Mouse (Mus musculus) forebrain, postnatal 0 days (tissue): Measurements from ENCODE around the gene Krtap5-2. TPM values are rescaled to one million over a fixed set of nuclear protein-coding genes. Genes with fewer than 3 reads are reported as not detected.
"Not testable (repeated sequence)": the region's sequence is repeated elsewhere in the genome, so short reads cannot be mapped to it uniquely, and the experiment has no call there.

Experiments used
- ATAC-seq: fragments of 200-750 bp; cut with Nextera tagmentation; 2 replicates; pipeline ENCODE4 v1.8.0; 2017; ENCODE audit warnings: mild to moderate bottlenecking, moderate library complexity
- DNase-seq: peaks from one replicate; pipeline ENCODE4 v3.0.0-alpha.2; 2015
- H3K27ac ChIP-seq: fragments of 300-500 bp; sonication (generic); 2 replicates; pipeline ENCODE4 v1.5.1; 2014; ENCODE audit warnings: low read depth, mild to moderate bottlenecking, antibody characterized with exemption, low read length, moderate library complexity, mixed read lengths
- H3K27me3 ChIP-seq: fragments of 300-500 bp; sonication (generic); 2 replicates; pipeline ENCODE4 v1.6.1; 2014; ENCODE audit warnings: mild to moderate bottlenecking, low read length, mixed read lengths; ENCODE audit not compliant: insufficient read depth
- H3K36me3 ChIP-seq: fragments of 300-500 bp; sonication (generic); 2 replicates; pipeline ENCODE4 v1.6.1; 2014; ENCODE audit warnings: mild to moderate bottlenecking, moderate library complexity; ENCODE audit not compliant: insufficient read depth
- H3K4me1 ChIP-seq: fragments of 300-500 bp; sonication (generic); 2 replicates; pipeline ENCODE4 v1.6.1; 2014; ENCODE audit warnings: antibody characterized with exemption; ENCODE audit not compliant: insufficient read depth
- H3K4me2 ChIP-seq: fragments of 300-500 bp; sonication (generic); 2 replicates; pipeline ENCODE4 v1.6.1; 2014; ENCODE audit warnings: low read depth, mild to moderate bottlenecking, moderate library complexity
- H3K4me3 ChIP-seq: fragments of 300-500 bp; sonication (generic); 2 replicates; pipeline ENCODE4 v1.5.1; 2014; ENCODE audit warnings: low read depth, low read length, mixed read lengths
- H3K9ac ChIP-seq: fragments of 300-500 bp; sonication (generic); 2 replicates; pipeline ENCODE4 v1.6.1; 2014; ENCODE audit warnings: mild to moderate bottlenecking
- H3K9me3 ChIP-seq: fragments of 300-500 bp; sonication (generic); 2 replicates; pipeline ENCODE4 v1.6.1; 2016; ENCODE audit warnings: low read length
- CTCF ChIP-seq: sonication (generic); IDR thresholded peaks from 2 replicates; pipeline ENCODE4 v1.5.1; 2016; ENCODE audit warnings: antibody characterized with exemption, control low read depth, low read depth
- WGBS: fragments of 180-500 bp; shearing (Covaris S2); extraction: QIAGEN DNeasy Blood & Tissue Kit; methylation state at CpG from one replicate; pipeline ENCODE4 v1.1.7; 2014; 5-methylcytosine and 5-hydroxymethylcytosine counted together
- polyA plus RNA-seq: library from polyadenylated mRNA; unstranded; fragments of >200 nt; fragmentation: Nextera tagmentation; extraction: Ambion mirVana; gene quantifications from 2 replicates; pipeline ENCODE4 v1.2.1, GENCODE M21; 2015
- total RNA-seq: library from RNA; depleted of rRNA; stranded (reverse); fragments of >200 nt; gene quantifications from 2 replicates; pipeline ENCODE4 v1.2.3, GENCODE M21; 2014

Gene Krtap5-2
- total and polyA plus RNA-seq, 2 experiments from 2014 or later = not detected

DNA sequence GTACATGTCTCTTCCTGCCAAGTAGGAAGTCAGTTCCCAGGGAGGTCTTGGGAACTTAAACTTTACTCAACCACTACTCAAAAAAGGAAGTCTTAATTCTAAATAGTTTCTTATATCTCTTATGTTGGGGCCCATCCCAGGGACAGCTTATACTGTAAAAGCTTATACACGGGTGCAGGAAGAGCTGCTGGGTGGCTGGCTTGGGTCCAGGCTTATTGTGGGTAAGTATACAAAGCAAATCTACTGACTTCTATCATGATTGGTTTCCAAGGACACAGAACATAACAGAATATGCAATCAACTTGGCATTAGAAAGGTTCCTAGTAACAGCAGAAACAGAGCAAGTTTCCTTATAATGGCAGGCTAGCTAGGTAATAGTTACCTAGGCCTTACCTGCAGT is 20.5 kb downstream of the Krtap5-2 start:
- DNase-seq = no peak

DNA sequence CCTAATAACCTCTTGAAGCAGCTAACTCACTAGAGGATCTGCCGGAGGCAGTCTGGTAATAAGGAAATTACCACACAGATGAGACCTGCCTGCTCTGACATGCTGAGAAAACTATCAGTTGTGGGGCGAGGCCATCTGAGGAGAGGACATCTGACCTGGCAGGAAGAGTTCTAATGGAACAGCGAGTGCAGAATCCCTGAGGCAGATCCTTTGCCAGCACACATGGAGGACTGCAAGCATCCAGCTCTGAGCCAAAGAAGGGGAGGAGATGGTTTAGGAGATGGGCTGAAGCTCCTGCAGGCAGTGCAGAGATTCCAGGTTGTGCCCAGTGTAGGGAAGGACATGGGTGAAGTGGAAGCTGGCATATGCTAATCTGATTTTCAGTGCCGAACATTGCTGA is 23.6 kb downstream of the Krtap5-2 start:
- Histone ChIP-seq H3K27ac (no peak overlapping the region), H3K4me3 (no peak overlapping the region), H3K9me3 (no peaks in the 10 kb centered on the region), H3K9ac (no peak overlapping the region), H3K4me1 (no peaks in the 10 kb centered on the region), H3K4me2 (no peak overlapping the region), H3K27me3 (no peaks in the 10 kb centered on the region), H3K36me3 (no peaks in the 10 kb centered on the region)
- no peak for ATAC-seq
- DNase-seq = no peak
- no peak for TF ChIP-seq CTCF
- WGBS = 84% methylated on average over 4 of the region's 4 CpGs

More for the DNA sequence above, 20.5 kb downstream of the Krtap5-2 start:
- Histone ChIP-seq H3K36me3 (no peaks in the 10 kb centered on the region), H3K9ac (no peak overlapping the region), H3K4me3 (no peak overlapping the region), H3K4me2 (no peak overlapping the region), H3K9me3 (no peaks in the 10 kb centered on the region), H3K4me1 (no peaks in the 10 kb centered on the region), H3K27me3 (no peaks in the 10 kb centered on the region), H3K27ac (no peak overlapping the region)
- TF ChIP-seq CTCF = no peak
- no peak for ATAC-seq
- 38% methylated on average over 1 of the region's 1 CpGs for WGBS

DNA sequence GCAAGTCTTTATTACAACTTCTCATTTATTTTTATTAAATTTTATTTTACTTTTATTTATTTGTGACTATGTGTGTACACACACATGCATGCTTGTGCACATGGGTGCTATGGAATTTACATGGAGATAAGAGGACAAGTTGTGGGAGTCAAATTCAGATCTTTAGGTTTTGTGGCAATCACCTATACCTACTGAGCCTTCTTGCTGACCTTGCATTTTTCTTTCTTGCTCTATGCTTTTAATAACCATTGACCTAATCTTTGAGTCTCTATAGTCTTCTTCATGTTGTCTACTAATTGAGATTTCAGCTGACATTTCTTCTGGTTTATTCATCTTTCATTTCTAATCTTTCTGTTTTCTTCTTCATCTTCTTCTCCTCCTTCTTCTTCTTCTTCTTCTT is 27.2 kb downstream of the Krtap5-2 start:
- DNase-seq (no peak), ATAC-seq (no peak)
- Histone ChIP-seq H3K9ac (no peak overlapping the region), H3K9me3 (no peaks in the 10 kb centered on the region), H3K36me3 (no peaks in the 10 kb centered on the region), H3K27ac (no peak overlapping the region), H3K27me3 (no peaks in the 10 kb centered on the region), H3K4me1 (no peaks in the 10 kb centered on the region), H3K4me3 (no peak overlapping the region), H3K4me2 (no peak overlapping the region)
- no peak for TF ChIP-seq CTCF

DNA sequence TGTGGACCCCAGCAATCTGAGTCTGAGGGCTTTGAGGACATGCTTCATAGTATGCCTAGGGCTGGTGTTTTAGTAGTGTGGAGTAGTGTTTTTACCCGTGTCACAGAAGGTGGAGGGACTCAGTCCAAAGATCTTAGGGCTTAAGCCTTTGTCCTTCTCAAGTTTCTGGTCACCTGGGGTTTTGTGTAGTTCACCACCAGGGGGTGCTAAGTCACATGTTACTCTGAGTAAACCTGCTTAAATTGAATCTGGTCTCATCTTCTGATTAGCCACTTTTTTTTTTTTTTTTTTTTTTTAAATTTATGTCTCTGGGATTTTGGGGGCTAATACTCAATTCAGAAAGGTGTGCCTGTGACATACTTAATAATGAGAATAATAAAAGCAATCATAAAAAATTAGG is 29.8 kb downstream of the Krtap5-2 start:
- H3K4me2 ChIP-seq = no peak overlapping the region
- H3K9ac ChIP-seq = no peak overlapping the region
- 0% methylated on average over 1 of the region's 1 CpGs for WGBS
- peak; percentile 58 for TF ChIP-seq CTCF
- H3K27ac ChIP-seq = no peak overlapping the region
- H3K4me3 ChIP-seq = no peak overlapping the region
- DNase-seq (peak; percentile 36), ATAC-seq (no peak)
- no peaks in the 10 kb centered on the region for H3K4me1 ChIP-seq
- no peaks in the 10 kb centered on the region for H3K27me3 ChIP-seq
- H3K9me3 ChIP-seq = no peaks in the 10 kb centered on the region
- H3K36me3 ChIP-seq = no peaks in the 10 kb centered on the region

DNA sequence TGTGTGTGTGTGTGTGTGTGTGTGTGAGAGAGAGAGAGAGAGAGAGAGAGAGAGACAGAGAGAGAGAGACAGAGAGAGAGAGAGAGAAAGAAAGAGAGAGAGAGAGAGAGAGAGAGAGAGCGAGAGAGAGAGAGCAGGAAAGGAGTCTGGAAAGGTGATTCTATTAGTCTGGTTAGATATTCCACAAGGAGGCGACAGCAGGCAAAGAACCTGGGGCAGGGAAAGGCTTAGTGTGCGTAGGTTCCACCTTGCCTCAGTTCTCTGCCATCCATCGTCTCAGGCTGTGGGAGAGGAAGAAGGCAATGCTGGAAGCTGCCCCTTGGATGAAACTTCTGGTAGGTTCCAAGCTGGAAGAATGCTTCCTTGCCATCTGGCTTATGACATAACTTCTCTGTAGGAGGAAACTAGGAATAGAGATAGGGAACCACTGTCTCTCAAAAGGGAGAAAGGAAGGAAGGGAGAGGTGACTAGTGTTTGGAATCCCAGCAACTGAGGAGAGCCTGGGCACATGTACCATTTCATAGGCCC is 30.3 kb downstream of the Krtap5-2 start:
- Histone ChIP-seq H3K9me3 (no peaks in the 10 kb centered on the region), H3K4me3 (no peak overlapping the region), H3K4me2 (no peak overlapping the region), H3K27ac (no peak overlapping the region), H3K27me3 (no peaks in the 10 kb centered on the region), H3K9ac (no peak overlapping the region), H3K36me3 (no peaks in the 10 kb centered on the region), H3K4me1 (no peaks in the 10 kb centered on the region)
- WGBS = 41% methylated on average over 4 of the region's 4 CpGs
- TF ChIP-seq CTCF = no peak
- ATAC-seq (no peak), DNase-seq (no peak)

DNA sequence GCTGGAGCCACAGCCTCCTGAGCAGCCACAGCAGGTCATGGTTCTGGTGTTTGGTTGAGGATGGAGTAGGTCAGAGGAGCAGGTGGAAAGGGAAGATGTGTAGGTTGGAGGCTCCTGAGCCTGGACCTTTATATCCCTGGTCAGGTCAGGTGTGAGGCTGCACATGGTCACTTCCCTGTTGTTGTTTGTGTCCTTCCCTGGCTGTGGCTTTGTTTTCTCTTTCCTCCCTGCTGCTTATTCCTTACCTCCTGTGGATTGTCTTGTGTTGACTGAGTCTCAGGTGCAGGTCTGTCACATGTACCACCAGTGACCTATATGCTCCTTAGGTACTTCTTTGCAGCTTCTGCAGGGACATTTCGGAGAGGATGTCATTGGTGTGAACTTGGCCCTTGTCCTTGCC is 31.3 kb downstream of the Krtap5-2 start, which contains the start of gene Gm45337:
Gene Gm45337 (minus strand): TSS at position 101 of the 400 bp plus-strand sequence.
- no peak within 1 kb of the TSS for H3K4me2 ChIP-seq
- 72% methylated on average over 1 of the region's 1 CpGs for WGBS
- H3K9me3 ChIP-seq = no peaks in the 10 kb centered on the region
- ATAC-seq (no peak), DNase-seq (no peak)
- no peaks in the 10 kb centered on the region for H3K36me3 ChIP-seq
- H3K27ac ChIP-seq = no peak within 1 kb of the TSS
- TF ChIP-seq CTCF = no peak
- no peak within 1 kb of the TSS for H3K4me3 ChIP-seq
- H3K27me3 ChIP-seq = no peaks in the 10 kb centered on the region
- no peaks in the 10 kb centered on the region for H3K4me1 ChIP-seq
- no peak within 1 kb of the TSS for H3K9ac ChIP-seq

DNA sequence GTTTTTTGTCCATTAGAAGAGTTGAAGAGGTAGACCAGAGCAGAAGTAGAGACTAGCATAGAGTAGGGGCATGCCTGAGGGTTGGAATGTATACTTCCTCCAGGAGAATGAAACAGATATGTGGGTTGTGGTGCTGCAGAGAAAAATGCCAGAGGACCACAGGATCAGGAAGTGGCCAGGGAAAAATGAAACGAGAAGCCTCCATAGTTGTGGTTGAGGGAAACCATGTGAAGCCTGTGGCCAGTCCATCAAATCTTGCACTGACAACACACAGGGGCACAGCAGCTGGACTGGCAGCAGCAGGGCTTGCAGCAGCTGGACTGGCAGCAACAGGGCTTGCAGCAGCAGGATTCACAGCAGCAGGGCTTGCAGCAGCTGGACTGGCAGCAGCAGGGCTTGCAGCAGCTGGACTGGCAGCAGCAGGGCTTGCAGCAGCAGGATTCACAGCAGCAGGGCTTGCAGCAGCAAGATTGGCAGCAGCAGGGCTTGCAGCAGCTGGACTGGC is 32.2 kb downstream of the Krtap5-2 start:
- not testable (repeated sequence) for DNase-seq, H3K4me3 ChIP-seq, H3K27ac ChIP-seq, ATAC-seq, H3K27me3 ChIP-seq, H3K9ac ChIP-seq, H3K9me3 ChIP-seq, H3K36me3 ChIP-seq, H3K4me2 ChIP-seq, H3K4me1 ChIP-seq
- WGBS = 60% methylated on average over 1 of the region's 1 CpGs
